ENCODE assay signal across 11 mouse cellular contexts in genomic region chr17:86986449-86987138, GRCm38 (mm10). TPM values are rescaled to one million over a fixed set of nuclear protein-coding genes. Genes with fewer than 3 reads are reported as not detected.
DNase-seq lines count a peak whose midpoint lies in the region; ATAC-seq and TF ChIP-seq lines count a peak whose summit lies in the region.
"Had no signal": no experiment of that assay in that cellular context is flagged by ENCODE, and none has a peak within 500 bp of the region (broad histone marks: within the 10 kb centered on the region; RNA-seq: fewer than 3 reads in every experiment).

No protein-coding gene starts in this region.

- H3K4me2 ChIP-seq in embryonic facial prominence, embryonic 14.5 days (ENCODE audit: low read depth, low read length): no peak overlapping the region
- H3K4me2 ChIP-seq in hindbrain, embryonic 12.5 days (replicated peaks): no peak overlapping the region
- H3K4me2 ChIP-seq in midbrain, embryonic 12.5 days (replicated peaks): peak overlapping the region; percentile 9; the same call in 1 of the 2 replicates

- no peak for TF ChIP-seq EP300 in heart, adult 2 months (IDR thresholded peaks at IDR 0.05; ENCODE audit: insufficient read depth, low read depth, low read length)

- intact Hi-C loops in heart, adult 2 months (cut with DNase I): loop anchor here (5.0 kb wide), 1 partner anchor 69 kb away; the partner anchor contains the start of gene Tmem247

- peaks cover 19% of the 10 kb centered on the region for H3K4me1 ChIP-seq in heart, adult 2 months (ENCODE audit: control insufficient read depth, insufficient read depth, low read length)
- no peaks in the 10 kb centered on the region; the same call in none of the 2 replicates for H3K4me1 ChIP-seq in embryonic facial prominence, embryonic 14.5 days (ENCODE audit: control insufficient read depth, insufficient read depth, low read length)
- H3K4me1 ChIP-seq in hindbrain, embryonic 12.5 days: peaks cover 18% of the 10 kb centered on the region
- H3K4me1 ChIP-seq in midbrain, embryonic 12.5 days: peaks cover 26% of the 10 kb centered on the region

- 49% methylated on average over 17 of the region's 17 CpGs for WGBS in heart, adult 2 months
- 48% methylated on average over 17 of the region's 17 CpGs for WGBS in embryonic facial prominence, embryonic 14.5 days
- 48% methylated on average over 17 of the region's 17 CpGs for WGBS in hindbrain, embryonic 12.5 days
- WGBS in midbrain, embryonic 12.5 days: 38% methylated on average over 17 of the region's 17 CpGs

- H3K4me3 ChIP-seq in heart, adult 2 months: no peak overlapping the region
- H3K4me3 ChIP-seq in embryonic facial prominence, embryonic 14.5 days (ENCODE audit: low read depth, low read length): no peak overlapping the region
- no peak overlapping the region for H3K4me3 ChIP-seq in hindbrain, embryonic 12.5 days
- no peak overlapping the region for H3K4me3 ChIP-seq in midbrain, embryonic 12.5 days

- peak; percentile 69 for ATAC-seq in embryonic facial prominence, embryonic 14.5 days (ENCODE audit: low read depth)
- 0 out of 2 replicates have a peak, but pooled peaks have one; percentile 50 for ATAC-seq in hindbrain, embryonic 12.5 days (ENCODE audit: low FRiP score)
- ATAC-seq in midbrain, embryonic 12.5 days (ENCODE audit: low FRiP score, low read depth): 0 out of 2 replicates have a peak, but pooled peaks have one; percentile 8
- no peak for ATAC-seq in erythroblast, adult 5-6 weeks (replicated peaks; ENCODE audit: low FRiP score, poor library complexity, severe bottlenecking)

- TF ChIP-seq POLR2A in heart, adult 2 months (IDR thresholded peaks at IDR 0.05; ENCODE audit: insufficient read depth, low read depth, low read length): no peak

- peaks cover 4% of the 10 kb centered on the region; the same call in 1 of the 2 replicates for H3K36me3 ChIP-seq in heart, adult 2 months (ENCODE audit: control insufficient read depth, insufficient read depth, low read length)
- peaks cover 16% of the 10 kb centered on the region for H3K36me3 ChIP-seq in embryonic facial prominence, embryonic 14.5 days (ENCODE audit: control insufficient read depth, insufficient read depth, low read length)
- no peaks in the 10 kb centered on the region for H3K36me3 ChIP-seq in hindbrain, embryonic 12.5 days
- H3K36me3 ChIP-seq in midbrain, embryonic 12.5 days: peaks cover 9% of the 10 kb centered on the region; the same call in 1 of the 2 replicates

- H3K9ac ChIP-seq in heart, adult 2 months (ENCODE audit: low read depth, low read length): peak overlapping the region; percentile 16; the same call in 1 of the 2 replicates
- H3K9ac ChIP-seq in embryonic facial prominence, embryonic 14.5 days (ENCODE audit: low read depth, low read length): 0 out of 2 replicates have a peak overlapping the region, but pooled peaks have one; percentile 14
- H3K9ac ChIP-seq in hindbrain, embryonic 12.5 days: no peak overlapping the region
- H3K9ac ChIP-seq in midbrain, embryonic 12.5 days (replicated peaks): no peak overlapping the region

- H3K27me3 ChIP-seq in heart, adult 2 months (ENCODE audit: control insufficient read depth, insufficient read depth, low read length): no peaks in the 10 kb centered on the region
- H3K27me3 ChIP-seq in embryonic facial prominence, embryonic 14.5 days (replicated peaks; ENCODE audit: control insufficient read depth, insufficient read depth, low read length): no peaks in the 10 kb centered on the region
- H3K27me3 ChIP-seq in hindbrain, embryonic 12.5 days: no peaks in the 10 kb centered on the region
- no peaks in the 10 kb centered on the region for H3K27me3 ChIP-seq in midbrain, embryonic 12.5 days

- H3K27ac ChIP-seq in heart, adult 2 months: peak overlapping the region; percentile 60
- H3K27ac ChIP-seq in embryonic facial prominence, embryonic 14.5 days (replicated peaks; ENCODE audit: low read depth, low read length): peak overlapping the region; percentile 56
- H3K27ac ChIP-seq in hindbrain, embryonic 12.5 days: 0 out of 2 replicates have a peak overlapping the region, but pooled peaks have one; percentile 36
- H3K27ac ChIP-seq in midbrain, embryonic 12.5 days (replicated peaks): peak overlapping the region; percentile 62

- TF ChIP-seq CTCF in heart, adult 2 months (IDR thresholded peaks at IDR 0.05): no peak

- no peaks in the 10 kb centered on the region for H3K9me3 ChIP-seq in embryonic facial prominence, embryonic 14.5 days (ENCODE audit: control insufficient read depth, low read length)
- no peaks in the 10 kb centered on the region for H3K9me3 ChIP-seq in hindbrain, embryonic 12.5 days (replicated peaks)
- H3K9me3 ChIP-seq in midbrain, embryonic 12.5 days: no peaks in the 10 kb centered on the region

- peak; percentile 29 to 38 for DNase-seq in heart, adult 2 months
- DNase-seq in heart, adult 8-10 months (ENCODE audit: low spot score): no peak
- DNase-seq in embryonic facial prominence, embryonic 14.5 days (ENCODE audit: low spot score): peak; percentile 75
- DNase-seq in urinary bladder, adult 2 months (ENCODE audit: low spot score): no peak
- no peak for DNase-seq in right cerebral cortex, postnatal 10 days (ENCODE audit: low spot score in 2 of 2)
- DNase-seq: thymus, postnatal 14 days had no signal

- H3K79me2 ChIP-seq in heart, adult 2 months (replicated peaks; ENCODE audit: control insufficient read depth, insufficient read depth, low read length): no peaks in the 10 kb centered on the region; the same call in 1 of the 2 replicates

RNA-seq across cellular contexts. Expression of gene Rhoq, which starts 23.7 kb away (rescaled TPM):
- total RNA-seq in heart, adult 2 months (2021): 100 to 1,000 TPM; 119 to 138 TPM
- 70.7 and 118 TPM in 2 replicates for polyA plus RNA-seq in heart, adult 2 months (2012; rRNA removed)
- 100 to 1,000 TPM; 120 to 141 (median 127) TPM for total RNA-seq in heart, adult 8-10 months (2022)
- polyA plus RNA-seq in embryonic facial prominence, embryonic 14.5 days (2014; fragmentation: Nextera tagmentation; extraction: Ambion mirVana): 36.9 and 37.8 TPM in 2 replicates
- 16.3 and 19.2 TPM in 2 replicates for polyA plus RNA-seq in hindbrain, embryonic 12.5 days (2016; fragmentation: Nextera tagmentation; extraction: Ambion mirVana)
- 13.0 and 15.1 TPM in 2 replicates for polyA plus RNA-seq in midbrain, embryonic 12.5 days (2016; fragmentation: Nextera tagmentation; extraction: Ambion mirVana)
- total RNA-seq in erythroblast, adult 5-6 weeks (2015; ENCODE audit: low replicate concordance): 1.7 and 2.5 TPM in 2 replicates
- 2.5 and 7.2 TPM in 2 replicates for total RNA-seq in erythroblast, adult 5-6 weeks (2017; ENCODE audit: low replicate concordance)
- 43.4 and 52.5 TPM in 2 replicates for polyA plus RNA-seq in urinary bladder, adult 2 months (2012; rRNA removed)

RNA-seq across cellular contexts. Expression of gene Pigf, which starts 38.6 kb away (rescaled TPM):
- total RNA-seq in heart, adult 2 months (2021): 1 to 10 TPM; 3.4 to 5.2 TPM
- 2.4 and 4.0 TPM in 2 replicates for polyA plus RNA-seq in heart, adult 2 months (2012; rRNA removed)
- 1 to 10 TPM; 2.0 to 4.1 (median 3.5) TPM for total RNA-seq in heart, adult 8-10 months (2022)
- polyA plus RNA-seq in embryonic facial prominence, embryonic 14.5 days (2014; fragmentation: Nextera tagmentation; extraction: Ambion mirVana): 25.3 and 26.0 TPM in 2 replicates
- 30.9 and 32.6 TPM in 2 replicates for polyA plus RNA-seq in hindbrain, embryonic 12.5 days (2016; fragmentation: Nextera tagmentation; extraction: Ambion mirVana)
- polyA plus RNA-seq in midbrain, embryonic 12.5 days (2016; fragmentation: Nextera tagmentation; extraction: Ambion mirVana): 40.2 and 44.8 TPM in 2 replicates
- total RNA-seq in erythroblast, adult 5-6 weeks (2015; ENCODE audit: low replicate concordance): 11.7 TPM in 1 of 2 replicates, not detected in the other
- total RNA-seq in erythroblast, adult 5-6 weeks (2017; ENCODE audit: low replicate concordance): 0.42 and 6.1 TPM in 2 replicates
- 25.2 and 36.2 TPM in 2 replicates for polyA plus RNA-seq in urinary bladder, adult 2 months (2012; rRNA removed)

RNA-seq across cellular contexts. Expression of gene Cript, which starts 38.8 kb away (rescaled TPM):
- total RNA-seq in heart, adult 2 months (2021): 10 to 100 TPM; 43.5 to 43.7 TPM
- 15.3 and 32.2 TPM in 2 replicates for polyA plus RNA-seq in heart, adult 2 months (2012; rRNA removed)
- 10 to 100 TPM; 44.4 to 56.4 (median 47.0) TPM for total RNA-seq in heart, adult 8-10 months (2022)
- 111 and 118 TPM in 2 replicates for polyA plus RNA-seq in embryonic facial prominence, embryonic 14.5 days (2014; fragmentation: Nextera tagmentation; extraction: Ambion mirVana)
- polyA plus RNA-seq in hindbrain, embryonic 12.5 days (2016; fragmentation: Nextera tagmentation; extraction: Ambion mirVana): 188 and 190 TPM in 2 replicates
- polyA plus RNA-seq in midbrain, embryonic 12.5 days (2016; fragmentation: Nextera tagmentation; extraction: Ambion mirVana): 194 and 209 TPM in 2 replicates
- 89.9 and 95.5 TPM in 2 replicates for total RNA-seq in erythroblast, adult 5-6 weeks (2015; ENCODE audit: low replicate concordance)
- total RNA-seq in erythroblast, adult 5-6 weeks (2017; ENCODE audit: low replicate concordance): 51.6 and 60.5 TPM in 2 replicates
- polyA plus RNA-seq in urinary bladder, adult 2 months (2012; rRNA removed): 63.6 and 68.5 TPM in 2 replicates

RNA-seq across cellular contexts. Expression of gene Atp6v1e2, which starts 38.9 kb away (rescaled TPM):
- not detected for total RNA-seq in heart, adult 2 months (2021)
- polyA plus RNA-seq in heart, adult 2 months (2012; rRNA removed): not detected in 2 replicates
- not detected for total RNA-seq in heart, adult 8-10 months (2022)
- polyA plus RNA-seq in embryonic facial prominence, embryonic 14.5 days (2014; fragmentation: Nextera tagmentation; extraction: Ambion mirVana): not detected in 2 replicates
- polyA plus RNA-seq in hindbrain, embryonic 12.5 days (2016; fragmentation: Nextera tagmentation; extraction: Ambion mirVana): not detected in 2 replicates
- 0.39 and 0.60 TPM in 2 replicates for polyA plus RNA-seq in midbrain, embryonic 12.5 days (2016; fragmentation: Nextera tagmentation; extraction: Ambion mirVana)
- total RNA-seq in erythroblast, adult 5-6 weeks (2015; ENCODE audit: low replicate concordance): not detected in 2 replicates
- not detected in 2 replicates for total RNA-seq in erythroblast, adult 5-6 weeks (2017; ENCODE audit: low replicate concordance)
- polyA plus RNA-seq in urinary bladder, adult 2 months (2012; rRNA removed): not detected in 2 replicates
- total RNA-seq: left cerebral cortex, postnatal 14 days had no signal
- polyA plus RNA-seq: neural tube, embryonic 11.5 days had no signal

Comparison
In these comparisons a context has a peak if more than half of its experiments do, and no peak if none do; other contexts are left out.
1. DNase-seq: peak in heart, adult 2 months (2 of 2) and embryonic facial prominence, embryonic 14.5 days (single experiment); none in heart, adult 8-10 months (single experiment), urinary bladder, adult 2 months (single experiment) and right cerebral cortex, postnatal 10 days (0 of 2).
2. H3K9ac ChIP-seq: peak in heart, adult 2 months (single experiment) and embryonic facial prominence, embryonic 14.5 days (single experiment); none in hindbrain, embryonic 12.5 days (single experiment) and midbrain, embryonic 12.5 days (single experiment).
3. Peak in every context shown above with its lines, with median percentiles within 50 percentile points of each other: H3K27ac ChIP-seq.